Mouse (Mus musculus) CH12.LX (cell line): ENCODE measurements around the gene Igf1r. TPM values are rescaled to one million over a fixed set of nuclear protein-coding genes. Genes with fewer than 3 reads are reported as not detected.

Experiments
- DNase-seq: peaks from one replicate; pipeline ENCODE4 v3.0.0-alpha.2; 2013; ENCODE audit errors: extremely low read depth
- H3K27ac ChIP-seq: 2 replicates; pipeline ENCODE4 v1.5.1; 2012; ENCODE audit warnings: low read depth, mild to moderate bottlenecking, control low read depth, moderate library complexity; ENCODE audit not compliant: insufficient read depth
- H3K27me3 ChIP-seq: replicated peaks from 2 replicates; pipeline ENCODE3; 2012; ENCODE audit warnings: inconsistent platforms
- H3K36me3 ChIP-seq, 2 experiments: replicated peaks in 1 of 2; 2 replicates each; pipeline versions ENCODE3 to v1.6.1; 2012; ENCODE audit warnings: inconsistent platforms in 1 of 2, low read length in 1 of 2, mild to moderate bottlenecking in 1 of 2, mixed read lengths in 1 of 2, moderate library complexity in 1 of 2; ENCODE audit not compliant: control insufficient read depth in 1 of 2, insufficient read depth in 1 of 2
- H3K4me1 ChIP-seq, 2 experiments: 2 replicates each; pipeline ENCODE4 v1.6.1; 2012; ENCODE audit warnings: inconsistent platforms in 1 of 2, moderate library complexity in 1 of 2; ENCODE audit not compliant: insufficient read depth in 2 of 2, control insufficient read depth in 1 of 2
- H3K4me2 ChIP-seq: 2 replicates; pipeline ENCODE4 v1.6.1; 2012; ENCODE audit warnings: low read depth, mild to moderate bottlenecking, control low read depth; ENCODE audit not compliant: poor library complexity, insufficient read depth, severe bottlenecking
- H3K4me3 ChIP-seq, 3 experiments: fragments of 150-350 bp in 1 of 3; sonication (generic) in 1 of 3; replicated peaks in 1 of 3; 2 replicates each; pipeline versions ENCODE3 to v1.5.1; 2011 to 2012; ENCODE audit warnings: low read depth in 2 of 3, low read length in 2 of 3, mild to moderate bottlenecking in 2 of 3, moderate library complexity in 2 of 3, control low read depth in 1 of 3, improper control_type of control experiment in 1 of 3, inconsistent platforms in 1 of 3, mixed read lengths in 1 of 3; ENCODE audit not compliant: poor library complexity in 1 of 3
- H3K79me2 ChIP-seq: replicated peaks from 2 replicates; pipeline ENCODE4 v1.6.1; 2012; ENCODE audit warnings: mild to moderate bottlenecking, moderate library complexity; ENCODE audit not compliant: control insufficient read depth, poor library complexity, insufficient read depth, severe bottlenecking; ENCODE audit errors: extremely low read depth
- H3K9ac ChIP-seq: 2 replicates; pipeline ENCODE4 v1.6.1; 2012; ENCODE audit warnings: low read depth, mild to moderate bottlenecking, control low read depth, moderate library complexity; ENCODE audit not compliant: insufficient read depth
- H3K9me3 ChIP-seq: replicated peaks from 2 replicates; pipeline ENCODE3; 2012; ENCODE audit warnings: low read length, inconsistent platforms, mixed read lengths
- MAFK ChIP-seq: IDR thresholded peaks from 2 replicates; pipeline ENCODE4 v1.6.1; 2011; ENCODE audit warnings: low read length, improper control_type of control experiment; ENCODE audit not compliant: insufficient replicate concordance
- MAZ ChIP-seq: IDR thresholded peaks from 2 replicates; pipeline ENCODE4 v1.6.1; 2012; ENCODE audit warnings: low read depth, mild to moderate bottlenecking, inconsistent platforms, low read length, improper control_type of control experiment, moderate library complexity
- MYC ChIP-seq: IDR thresholded peaks from 2 replicates; pipeline ENCODE4 v1.6.1; 2011; ENCODE audit warnings: low read depth, mild to moderate bottlenecking, improper control_type of control experiment, low read length
- POLR2A ChIP-seq: IDR thresholded peaks from 2 replicates; pipeline ENCODE4 v1.6.1; 2011; ENCODE audit warnings: low read depth, mild to moderate bottlenecking, improper control_type of control experiment, low read length
- RCOR1 ChIP-seq: conservative IDR thresholded peaks from 2 replicates; pipeline ENCODE4 v1.6.1; 2012; ENCODE audit warnings: low read depth, mild to moderate bottlenecking, inconsistent platforms, low read length, improper control_type of control experiment
- SIN3A ChIP-seq: IDR thresholded peaks from 2 replicates; pipeline ENCODE4 v1.6.1; 2012; ENCODE audit warnings: low read length, improper control_type of control experiment, inconsistent platforms
- TCF12 ChIP-seq: IDR thresholded peaks from 2 replicates; pipeline ENCODE4 v1.6.1; 2014; ENCODE audit warnings: low read depth, mild to moderate bottlenecking, inconsistent platforms, low read length, improper control_type of control experiment
- USF2 ChIP-seq: conservative IDR thresholded peaks from 2 replicates; pipeline ENCODE4 v1.6.1; 2011; ENCODE audit warnings: low read depth, low read length, improper control_type of control experiment
- ZC3H11A ChIP-seq: IDR thresholded peaks from 2 replicates; pipeline ENCODE4 v1.6.1; 2012; ENCODE audit warnings: low read depth, mild to moderate bottlenecking, inconsistent platforms, low read length, improper control_type of control experiment
- dilution Hi-C: fragments of 300-500 bp; cut with MboI; formaldehyde crosslinking; loops from 2 replicates; pipeline ENCODE4 v1.14.3; 2020; ENCODE audit warnings: low sequenced_read_pairs; ENCODE audit not compliant: extremely low pct_unique_long_range_greater_than_20kb, extremely low pct_ligation_motif_present
- in situ Hi-C: fragments of 300-500 bp; cut with MboI; formaldehyde crosslinking; loops from 3 replicates; pipeline ENCODE4 v1.14.3; 2019; ENCODE audit warnings: low sequenced_read_pairs, low pct_ligation_motif_present, low pct_unique_long_range_greater_than_20kb, mixed read lengths
- polyA plus RNA-seq: library from polyadenylated mRNA; unstranded; fragments of >175 nt; gene quantifications from 2 replicates; pipeline ENCODE4 v1.2.1, GENCODE M21; 2012; ENCODE audit warnings: low read depth; ENCODE audit not compliant: insufficient read length
- total RNA-seq, 2 experiments: library from RNA; depleted of rRNA; stranded (reverse); fragments of 300-350 nt in 1 of 2; fragments of >200 nt in 1 of 2; gene quantifications; 2 replicates each; pipeline ENCODE4 v1.2.3; 2012 to 2014

The Igf1r gene
- total and polyA plus RNA-seq, 3 experiments: 0.19 to 1.6 (median 0.29) TPM

GRCm38 (mm10) chr7:68067321-68067720, 114.7 kb downstream of the Igf1r start:
- Histone ChIP-seq H3K9me3 (no peaks in the 10 kb centered on the region), H3K79me2 (no peaks in the 10 kb centered on the region), H3K4me3 (no peak overlapping the region), H3K4me2 (no peak overlapping the region), H3K36me3 (no peaks in the 10 kb centered on the region), H3K27me3 (peaks cover 2% of the 10 kb centered on the region), H3K27ac (no peak overlapping the region), H3K4me1 (peaks cover 4 to 12% of the 10 kb centered on the region in 2 experiments; a peak in 3 of 4 replicates), H3K9ac (no peak overlapping the region)
- in situ Hi-C loops (no loop called here), dilution Hi-C loops (no loop called here)
- TF ChIP-seq MAZ (no peak), MAFK (no peak)
- DNase-seq: no peak

- peaks cover 3 to 4% of the 10 kb centered on the region in 2 experiments; a peak in 3 of 4 replicates for H3K4me1 ChIP-seq
- peaks cover 2% of the 10 kb centered on the region for H3K27me3 ChIP-seq
- H3K79me2 ChIP-seq: no peaks in the 10 kb centered on the region
- no peaks in the 10 kb centered on the region for H3K9me3 ChIP-seq
- dilution Hi-C loops (no loop called here), in situ Hi-C loops (no loop called here)
- TF ChIP-seq MYC (no peak), SIN3A (no peak), TCF12 (no peak), USF2 (no peak)
- no peak overlapping the region for H3K4me2 ChIP-seq
- H3K36me3 ChIP-seq: no peaks in the 10 kb centered on the region
- H3K4me3 ChIP-seq: no peak overlapping the region
- DNase-seq: no peak
- no peak overlapping the region for H3K9ac ChIP-seq
- H3K27ac ChIP-seq: no peak overlapping the region
These were observed 116.7 kb downstream of the Igf1r start for GRCm38 (mm10) chr7:68069324-68069723.

GRCm38 (mm10) chr7:68070030-68070429, 117.4 kb downstream of the Igf1r start:
- H3K36me3 ChIP-seq: no peaks in the 10 kb centered on the region
- no peak overlapping the region for H3K4me3 ChIP-seq
- no peak overlapping the region for H3K4me2 ChIP-seq
- TF ChIP-seq POLR2A: no peak
- no peaks in the 10 kb centered on the region for H3K9me3 ChIP-seq
- peaks cover 2% of the 10 kb centered on the region for H3K27me3 ChIP-seq
- no peaks in the 10 kb centered on the region for H3K79me2 ChIP-seq
- H3K9ac ChIP-seq: no peak overlapping the region
- dilution Hi-C loops (no loop called here), in situ Hi-C loops (no loop called here)
- no peak overlapping the region for H3K27ac ChIP-seq
- peaks cover 0 to 1% of the 10 kb centered on the region in 2 experiments; a peak in 1 of 4 replicates for H3K4me1 ChIP-seq
- DNase-seq: no peak

GRCm38 (mm10) chr7:68070626-68071025, 118.0 kb downstream of the Igf1r start:
- Histone ChIP-seq H3K36me3 (no peaks in the 10 kb centered on the region), H3K9ac (no peak overlapping the region), H3K4me3 (no peak overlapping the region), H3K9me3 (no peaks in the 10 kb centered on the region), H3K79me2 (no peaks in the 10 kb centered on the region), H3K27me3 (peaks cover 2% of the 10 kb centered on the region), H3K4me2 (no peak overlapping the region), H3K27ac (no peak overlapping the region), H3K4me1 (no peaks in the 10 kb centered on the region)
- TF ChIP-seq ZC3H11A (no peak), SIN3A (no peak), RCOR1 (no peak)
- DNase-seq: no peak
- in situ Hi-C loops (no loop called here), dilution Hi-C loops (no loop called here)
